Mouse (Mus musculus) adipocyte (in vitro differentiated cells): ENCODE data around the gene Gal3st2.
"Not testable (repeated sequence)": the region's sequence is repeated elsewhere in the genome, so short reads cannot be mapped to it uniquely, and the experiment has no call there.

Experiments
- DNase-seq: peaks from one replicate; pipeline ENCODE4 v3.0.0-alpha.2; 2016; ENCODE audit warnings: low spot score

Gal3st2 gene

DNA sequence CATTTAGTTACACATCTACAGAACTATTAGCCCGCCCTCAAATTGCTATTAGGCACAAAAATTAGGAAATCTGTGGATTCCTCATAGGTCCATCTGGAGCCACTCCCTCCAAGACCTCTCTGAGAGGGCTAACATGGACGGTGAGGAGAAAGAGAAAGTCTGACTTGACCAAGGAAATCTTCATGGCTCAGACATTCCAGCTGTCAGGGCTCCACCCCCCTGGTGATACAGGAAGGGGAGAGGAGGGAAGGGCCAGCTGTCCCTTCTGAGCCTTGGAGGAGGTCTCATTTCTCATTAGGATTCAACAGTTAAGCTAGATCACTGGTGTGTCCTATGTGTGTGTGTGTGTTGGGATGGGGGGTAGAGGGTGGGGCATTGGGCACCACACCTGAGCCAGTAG, at the start of gene Gal3st2:
Gene Gal3st2, plus strand, starts transcription at position 259 of the 400 bp plus-strand sequence.
- not testable (repeated sequence) for DNase-seq

DNA sequence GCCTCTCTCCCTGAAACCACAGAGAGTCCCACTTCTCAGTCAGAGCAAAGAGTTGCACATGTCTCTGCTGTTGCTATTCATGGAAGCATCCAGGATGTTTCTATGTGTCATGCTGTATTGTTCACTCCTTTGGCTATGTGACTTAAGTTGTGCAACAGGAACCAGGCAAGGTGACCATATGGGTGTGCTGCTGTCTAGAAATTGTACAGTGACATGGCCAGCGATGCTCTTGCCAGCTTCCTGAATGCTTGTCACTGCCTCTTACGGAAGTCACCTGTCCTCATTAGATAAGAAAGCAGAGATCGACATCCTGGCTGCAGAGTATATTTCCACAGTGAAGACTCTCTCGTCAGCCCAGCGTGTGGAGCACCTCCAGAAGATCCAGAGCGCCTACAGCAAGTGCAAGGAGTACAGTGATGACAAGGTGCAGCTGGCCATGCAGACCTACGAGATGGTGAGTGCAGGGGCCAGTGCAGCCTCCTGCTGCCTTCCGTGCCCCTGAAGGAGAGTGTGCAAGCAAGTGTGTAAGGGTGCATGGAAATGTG, 49.5 kb upstream of the Gal3st2 start:
- DNase-seq: no peak

GRCm38 (mm10) chr1:93817823-93818532, 43.1 kb upstream of the Gal3st2 start:
- DNase-seq: no peak

- no peak for DNase-seq
Measured at GRCm38 (mm10) chr1:93818722-93819121, 42.4 kb upstream of the Gal3st2 start.

GRCm38 (mm10) chr1:93823796-93824495, 37.2 kb upstream of the Gal3st2 start:
- no peak for DNase-seq

DNA sequence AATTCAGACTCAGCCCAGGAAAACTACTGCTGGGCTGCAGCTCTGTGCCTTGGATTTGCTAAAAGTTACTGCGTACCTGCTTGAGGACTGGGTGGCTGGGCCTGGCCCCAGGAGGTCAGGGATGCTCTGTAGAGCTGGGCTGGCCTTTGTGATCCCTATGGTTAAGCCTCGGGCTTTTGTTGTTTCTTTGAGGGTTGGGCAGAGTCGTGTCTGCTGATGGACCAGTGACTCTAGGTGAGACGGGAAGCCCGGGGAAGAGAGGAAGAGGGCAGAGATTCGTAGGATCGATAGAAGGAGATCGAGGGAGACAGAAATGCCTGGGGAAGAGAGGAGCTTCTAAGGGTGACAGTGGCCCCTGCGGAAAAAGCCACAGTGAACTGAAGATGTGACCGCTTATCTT, 36.5 kb upstream of the Gal3st2 start, which contains the start of gene D2hgdh:
Gene D2hgdh, plus strand, starts transcription at position 301 of the 400 bp plus-strand sequence.
- no peak for DNase-seq

DNA sequence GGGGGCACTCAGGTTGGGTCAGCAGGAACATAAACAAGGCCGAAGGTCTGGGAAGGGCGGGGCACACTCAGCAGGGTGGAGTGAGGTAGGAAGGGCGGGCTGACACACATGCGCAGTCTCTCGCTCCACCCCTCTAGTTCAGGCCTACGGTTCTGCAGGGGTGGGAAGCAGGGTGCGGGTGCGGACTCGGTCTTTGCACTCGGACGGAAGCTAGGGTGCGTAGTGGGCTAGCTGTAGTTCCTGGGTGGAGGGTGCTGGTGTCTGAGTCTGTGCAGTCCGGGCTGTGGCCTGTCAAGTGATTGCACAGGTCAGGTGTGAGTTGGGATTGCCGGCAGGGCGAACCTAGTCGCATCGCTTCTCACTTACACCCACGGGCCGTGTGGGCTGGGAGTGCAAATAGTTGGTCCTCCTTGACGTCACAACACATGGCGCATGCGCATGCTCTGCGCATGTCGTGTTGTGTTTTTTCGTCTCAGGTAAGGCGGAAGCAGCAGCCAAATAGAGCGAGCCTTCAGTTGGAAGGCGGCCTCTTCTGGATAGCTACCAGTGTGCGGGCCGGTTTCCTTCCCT, 35.9 kb upstream of the Gal3st2 start:
- peak; percentile 97 for DNase-seq

- DNase-seq: no peak
Measured at GRCm38 (mm10) chr1:93825771-93826539, 35.2 kb upstream of the Gal3st2 start.

DNA sequence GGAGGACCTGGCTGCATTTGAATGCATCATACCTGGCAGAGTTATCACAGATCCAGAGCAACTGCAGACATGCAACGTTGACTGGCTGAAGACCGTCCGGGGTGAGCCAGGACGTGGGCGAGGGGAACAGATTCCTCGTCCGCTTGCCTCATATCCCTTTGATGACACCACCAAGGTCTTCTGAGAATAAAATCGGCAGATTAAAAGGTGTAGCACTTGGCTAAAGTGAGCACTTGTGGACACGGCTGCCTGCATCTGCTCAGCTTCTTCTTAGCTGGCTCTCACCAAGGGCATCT, 34.6 kb upstream of the Gal3st2 start:
- DNase-seq: no peak

- not testable (repeated sequence) for DNase-seq
Measured at GRCm38 (mm10) chr1:93832754-93833360, 28.2 kb upstream of the Gal3st2 start.

DNA sequence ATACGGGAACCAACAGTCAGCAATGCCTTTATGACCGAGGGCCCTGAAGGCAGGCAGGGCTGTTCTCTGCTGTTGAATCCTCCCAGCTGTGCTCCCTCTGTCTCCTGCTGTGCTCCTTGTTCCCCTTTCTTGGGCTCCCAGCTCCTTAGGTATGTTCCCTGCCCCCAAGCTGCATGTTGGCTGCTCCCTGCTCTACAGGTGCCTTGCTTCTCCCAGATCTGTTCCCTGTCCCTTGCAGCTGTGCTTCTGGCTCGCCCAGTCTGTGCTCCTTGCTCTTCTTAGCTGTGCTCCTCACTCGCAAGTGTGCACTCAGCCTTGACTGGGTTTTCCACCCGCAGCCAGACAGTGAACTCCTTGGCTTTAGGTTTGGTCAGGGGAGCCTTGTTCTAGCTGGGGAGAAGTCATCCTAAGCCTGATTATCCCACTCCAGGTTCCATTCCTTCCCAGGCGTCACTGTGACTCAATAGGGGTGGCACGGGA, 26.4 kb upstream of the Gal3st2 start:
- no peak for DNase-seq

GRCm38 (mm10) chr1:93835211-93835610, 25.9 kb upstream of the Gal3st2 start:
- DNase-seq: no peak

- DNase-seq: no peak
Measured at GRCm38 (mm10) chr1:93835876-93836531, 25.1 kb upstream of the Gal3st2 start.

GRCm38 (mm10) chr1:93836532-93836913, 24.6 kb upstream of the Gal3st2 start:
- no peak for DNase-seq

DNA sequence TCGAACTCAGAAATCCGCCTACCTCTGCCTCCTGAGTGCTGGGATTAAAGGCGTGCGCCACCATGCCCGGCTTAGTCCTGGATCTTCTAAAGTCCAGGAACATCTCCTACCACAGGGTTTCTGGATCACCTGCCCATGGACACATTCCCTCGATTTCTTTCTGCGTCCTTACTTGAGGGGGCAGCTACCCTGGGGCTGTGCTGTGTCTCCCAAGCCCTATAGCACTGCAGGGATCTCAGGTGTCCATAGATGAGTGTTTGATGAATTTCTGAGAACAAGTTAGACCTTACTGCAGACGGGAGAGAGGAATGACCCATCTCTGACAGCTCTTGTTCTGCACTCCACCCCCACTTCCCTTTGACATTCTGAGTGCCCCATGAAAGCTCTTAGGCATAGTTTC, 23.8 kb upstream of the Gal3st2 start:
- DNase-seq: no peak

DNA sequence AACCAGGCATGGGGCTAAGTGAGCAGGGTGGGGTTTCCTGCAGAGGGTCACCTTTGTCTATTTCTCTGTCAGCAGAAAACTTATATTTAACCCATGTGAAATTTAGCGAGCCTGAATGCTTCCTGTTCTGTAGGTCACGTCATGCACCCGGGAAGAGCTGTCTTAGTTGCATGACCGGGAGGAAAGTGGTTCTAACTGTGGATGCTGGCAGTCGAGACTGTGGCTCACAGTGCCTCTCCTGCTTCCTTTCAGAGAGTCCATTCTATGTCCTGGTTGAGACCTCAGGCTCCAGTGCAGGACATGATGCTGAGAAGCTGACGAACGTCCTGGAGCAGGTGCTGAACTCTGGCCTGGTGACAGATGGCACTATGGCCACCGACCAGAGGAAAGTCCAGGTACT, 22.5 kb upstream of the Gal3st2 start:
- not testable (repeated sequence) for DNase-seq

GRCm38 (mm10) chr1:93845766-93846366, 15.2 kb upstream of the Gal3st2 start:
- not testable (repeated sequence) for DNase-seq

DNA sequence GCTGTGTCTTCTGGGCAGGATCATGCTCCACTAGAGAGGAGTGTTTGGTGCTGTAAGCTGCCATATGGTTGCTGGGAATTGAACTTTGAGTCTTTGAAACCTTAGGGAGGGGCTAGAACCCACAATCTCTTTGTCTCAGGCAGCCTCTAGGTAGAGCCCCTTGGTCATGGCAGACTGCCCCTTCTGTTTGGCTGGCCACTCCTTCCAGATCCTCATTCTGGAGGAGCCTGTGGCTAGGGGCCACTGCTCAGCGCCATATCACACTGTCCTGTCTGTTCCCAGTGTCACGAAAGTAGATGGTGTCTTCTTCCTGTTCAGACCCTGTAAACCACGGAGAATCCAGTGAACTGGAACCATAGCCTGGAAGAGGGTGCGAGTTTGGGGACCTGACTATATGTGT, 5.3 kb upstream of the Gal3st2 start:
- DNase-seq: not testable (repeated sequence)

DNA sequence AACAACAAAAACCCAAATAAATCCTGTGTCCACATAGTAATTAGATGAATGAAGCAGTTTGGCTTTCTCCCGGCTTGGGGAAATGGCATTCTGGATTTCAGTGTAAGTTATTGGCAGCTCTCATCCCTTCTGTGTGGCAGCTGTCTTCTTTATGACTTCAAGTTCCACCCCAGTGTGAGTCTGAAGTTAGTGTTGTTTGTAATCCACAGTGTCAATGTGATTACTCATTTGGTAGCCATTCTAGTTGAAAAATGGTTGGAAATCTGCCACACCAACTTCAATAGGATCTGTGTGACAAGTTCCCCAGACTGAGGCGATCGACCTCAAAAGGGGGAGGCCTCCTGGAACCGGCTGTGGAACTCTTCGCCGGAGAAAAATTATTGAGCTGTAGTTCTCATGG, 3.7 kb upstream of the Gal3st2 start:
- no peak for DNase-seq

- DNase-seq: no peak
Measured at GRCm38 (mm10) chr1:93857991-93858390, 3.1 kb upstream of the Gal3st2 start.

GRCm38 (mm10) chr1:93859619-93860018, 1.5 kb upstream of the Gal3st2 start:
- DNase-seq: no peak
